Mouse (Mus musculus) intestine, postnatal 0 days (tissue): ENCODE data around the gene Asb18. TPM values are rescaled to one million over a fixed set of nuclear protein-coding genes. Genes with fewer than 3 reads are reported as not detected.
A peak's percentile ranks its signal among the peaks of the same experiment; 100 is the strongest.

Experiments
- ATAC-seq: fragments of 200-750 bp; cut with Nextera tagmentation; 2 replicates; pipeline ENCODE4 v1.8.0; 2017; ENCODE audit warnings: mild to moderate bottlenecking, moderate TSS enrichment, moderate library complexity
- H3K27ac ChIP-seq: fragments of 300-500 bp; sonication (generic); 2 replicates; pipeline ENCODE4 v1.5.1; 2014; ENCODE audit warnings: mild to moderate bottlenecking, low read depth, low read length, moderate library complexity
- H3K27me3 ChIP-seq: fragments of 300-500 bp; sonication (generic); replicated peaks from 2 replicates; pipeline ENCODE4 v1.6.1; 2014; ENCODE audit warnings: low read length, mixed read lengths; ENCODE audit not compliant: control insufficient read depth, insufficient read depth
- H3K36me3 ChIP-seq: fragments of 300-500 bp; sonication (generic); 2 replicates; pipeline ENCODE4 v1.6.1; 2014; ENCODE audit warnings: mild to moderate bottlenecking, moderate library complexity; ENCODE audit not compliant: control insufficient read depth, insufficient read depth
- H3K4me1 ChIP-seq: fragments of 300-500 bp; sonication (generic); replicated peaks from 2 replicates; pipeline ENCODE4 v1.6.1; 2014; ENCODE audit warnings: antibody characterized with exemption, low read length, mixed read lengths; ENCODE audit not compliant: control insufficient read depth, insufficient read depth
- H3K4me2 ChIP-seq: fragments of 300-500 bp; sonication (generic); replicated peaks from 2 replicates; pipeline ENCODE4 v1.6.1; 2014; ENCODE audit warnings: low read depth, mild to moderate bottlenecking, moderate library complexity
- H3K4me3 ChIP-seq: fragments of 300-500 bp; sonication (generic); 2 replicates; pipeline ENCODE4 v1.5.1; 2014; ENCODE audit warnings: low read depth, low read length
- H3K9ac ChIP-seq: fragments of 300-500 bp; sonication (generic); 2 replicates; pipeline ENCODE4 v1.6.1; 2014; ENCODE audit warnings: mild to moderate bottlenecking, low read depth, low read length
- H3K9me3 ChIP-seq: fragments of 300-500 bp; sonication (generic); 2 replicates; pipeline ENCODE4 v1.6.1; 2016; ENCODE audit warnings: mixed run types; ENCODE audit not compliant: control insufficient read depth
- CTCF ChIP-seq: sonication (generic); IDR thresholded peaks from 2 replicates; pipeline ENCODE4 v1.5.1; 2016; ENCODE audit warnings: low read depth, mild to moderate bottlenecking, control low read depth, antibody characterized with exemption, moderate library complexity
- WGBS: fragments of 180-500 bp; shearing (Covaris S2); extraction: QIAGEN DNeasy Blood & Tissue Kit; methylation state at CpG from one replicate; pipeline ENCODE4 v1.1.7; 2014; 5-methylcytosine and 5-hydroxymethylcytosine counted together
- polyA plus RNA-seq: library from polyadenylated mRNA; unstranded; fragments of >200 nt; fragmentation: Nextera tagmentation; extraction: Ambion mirVana; gene quantifications from 2 replicates; pipeline ENCODE4 v1.2.1, GENCODE M21; 2015

The Asb18 gene
- polyA plus RNA-seq, 1 experiment from 2014 or later: not detected

GRCm38 (mm10) chr1:89912392-89912791, 102.1 kb downstream of the Asb18 start:
- no peak overlapping the region for H3K9ac ChIP-seq
- peaks cover 5% of the 10 kb centered on the region; the same call in 1 of the 2 replicates for H3K27me3 ChIP-seq
- H3K4me2 ChIP-seq: no peak overlapping the region
- H3K4me3 ChIP-seq: no peak overlapping the region
- WGBS: 55% methylated on average over 5 of the region's 5 CpGs
- H3K9me3 ChIP-seq: no peaks in the 10 kb centered on the region
- H3K36me3 ChIP-seq: no peaks in the 10 kb centered on the region
- H3K27ac ChIP-seq: no peak overlapping the region
- no peak for ATAC-seq
- no peak for TF ChIP-seq CTCF
- no peaks in the 10 kb centered on the region for H3K4me1 ChIP-seq

DNA sequence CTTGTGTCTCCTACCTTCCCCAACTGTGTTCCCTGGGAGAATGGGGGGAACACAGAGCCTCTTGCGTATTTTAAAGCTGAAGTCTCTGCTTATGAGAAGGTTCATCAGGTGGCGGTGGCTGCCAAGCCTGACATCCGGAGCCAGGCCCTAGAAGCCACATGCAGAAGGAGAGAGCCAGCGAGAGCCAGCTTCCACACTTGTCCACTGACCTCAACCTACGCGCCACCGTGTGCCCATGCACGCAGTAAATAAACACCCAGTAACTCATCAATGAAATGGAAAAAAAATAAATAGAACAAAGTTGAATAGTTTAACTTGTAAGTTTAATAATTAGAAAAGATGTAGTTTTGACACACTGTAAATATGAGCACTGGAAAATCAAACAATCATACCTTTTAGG, 104.7 kb downstream of the Asb18 start:
- no peak overlapping the region for H3K4me3 ChIP-seq
- no peaks in the 10 kb centered on the region for H3K4me1 ChIP-seq
- H3K36me3 ChIP-seq: no peaks in the 10 kb centered on the region
- H3K27ac ChIP-seq: no peak overlapping the region
- 86% methylated on average over 8 of the region's 8 CpGs for WGBS
- peaks cover 6% of the 10 kb centered on the region; the same call in 1 of the 2 replicates for H3K9me3 ChIP-seq
- ATAC-seq: no peak
- no peaks in the 10 kb centered on the region; the same call in 1 of the 2 replicates for H3K27me3 ChIP-seq
- no peak for TF ChIP-seq CTCF
- no peak overlapping the region for H3K9ac ChIP-seq
- H3K4me2 ChIP-seq: no peak overlapping the region

DNA sequence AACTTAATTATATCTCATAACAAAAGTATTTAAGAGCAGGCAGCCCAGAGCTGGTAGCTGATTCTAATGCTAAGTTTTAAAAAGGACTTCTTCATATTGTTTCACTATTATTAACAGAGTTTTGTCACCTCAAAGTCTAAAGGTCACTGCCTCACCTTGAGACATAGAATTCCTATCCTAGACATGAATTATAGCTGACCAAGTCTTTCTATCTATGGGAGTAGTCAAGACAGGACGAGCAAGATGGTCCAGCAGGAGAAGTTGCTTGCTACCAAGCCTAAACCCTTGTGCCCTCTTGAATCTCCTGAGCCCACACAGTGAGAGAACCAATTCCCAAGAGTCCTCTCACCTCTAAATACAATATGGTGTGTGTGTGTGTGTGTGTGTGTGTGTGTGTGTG, 111.8 kb downstream of the Asb18 start:
- no peak for TF ChIP-seq CTCF
- 44% methylated on average over 1 of the region's 1 CpGs for WGBS
- Histone ChIP-seq H3K4me3 (no peak overlapping the region), H3K27me3 (no peaks in the 10 kb centered on the region), H3K27ac (0 out of 2 replicates have a peak overlapping the region, but pooled peaks have one; percentile 3), H3K4me1 (peaks cover 3% of the 10 kb centered on the region; the same call in 1 of the 2 replicates), H3K9me3 (peaks cover 6% of the 10 kb centered on the region; the same call in 1 of the 2 replicates), H3K36me3 (no peaks in the 10 kb centered on the region), H3K9ac (no peak overlapping the region), H3K4me2 (no peak overlapping the region)
- peak; percentile 51 for ATAC-seq

DNA sequence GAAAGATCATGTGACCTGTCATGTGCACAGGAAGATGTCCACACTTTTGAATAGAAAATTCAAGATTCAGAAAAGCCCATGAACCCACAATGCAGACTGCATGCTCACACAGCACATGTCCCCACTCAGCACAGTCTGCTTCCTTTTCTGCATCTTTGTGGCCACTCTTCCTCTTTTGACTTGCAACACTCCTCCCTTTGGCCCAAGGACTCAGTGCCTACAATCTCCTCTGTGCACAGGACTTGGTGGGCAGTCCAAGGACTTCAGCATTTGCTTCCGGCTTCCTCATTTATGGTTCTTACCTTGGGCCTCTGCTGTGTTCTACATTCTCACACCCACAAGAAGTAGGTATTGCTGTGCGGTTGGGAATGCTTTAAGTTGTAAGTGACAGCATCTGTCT, 112.2 kb downstream of the Asb18 start:
- no peak for TF ChIP-seq CTCF
- peak; percentile 79 for ATAC-seq
- Histone ChIP-seq H3K4me2 (no peak overlapping the region), H3K4me3 (no peak overlapping the region), H3K36me3 (no peaks in the 10 kb centered on the region), H3K27ac (0 out of 2 replicates have a peak overlapping the region, but pooled peaks have one; percentile 3), H3K9ac (no peak overlapping the region), H3K4me1 (peaks cover 3% of the 10 kb centered on the region; the same call in 1 of the 2 replicates), H3K27me3 (no peaks in the 10 kb centered on the region), H3K9me3 (peaks cover 6% of the 10 kb centered on the region; the same call in 1 of the 2 replicates)
- 45% methylated on average over 2 of the region's 2 CpGs for WGBS

- WGBS: 72% methylated on average over 4 of the region's 4 CpGs
- Histone ChIP-seq H3K4me2 (no peak overlapping the region), H3K36me3 (no peaks in the 10 kb centered on the region), H3K9me3 (peaks cover 5% of the 10 kb centered on the region; the same call in 1 of the 2 replicates), H3K27ac (no peak overlapping the region), H3K9ac (no peak overlapping the region), H3K4me1 (peaks cover 3% of the 10 kb centered on the region; the same call in 1 of the 2 replicates), H3K4me3 (no peak overlapping the region), H3K27me3 (no peaks in the 10 kb centered on the region)
- no peak for ATAC-seq
- no peak for TF ChIP-seq CTCF
These were observed 113.1 kb downstream of the Asb18 start for GRCm38 (mm10) chr1:89901381-89901780.

Other genes starting within 250 kb of the Asb18 start
- 0.08 and 0.16 TPM in 2 replicates for gene Gbx2, start 83.5 kb downstream of the Asb18 start, polyA plus RNA-seq
- gene Iqca, start 138.7 kb upstream of the Asb18 start, polyA plus RNA-seq: 0.13 and 0.47 TPM in 2 replicates
- gene Ackr3, start 189.3 kb upstream of the Asb18 start, polyA plus RNA-seq: 8.9 and 9.2 TPM in 2 replicates